Mouse (Mus musculus): ENCODE data around the gene Dpep1. TPM values are rescaled to one million over a fixed set of nuclear protein-coding genes. Genes with fewer than 3 reads are reported as not detected.
"Not testable (repeated sequence)": the region's sequence is repeated elsewhere in the genome, so short reads cannot be mapped to it uniquely, and the experiment has no call there.

Gene Dpep1
- polyA plus RNA-seq, 1 experiment from 2014 or later: 2.3 TPM

DNA sequence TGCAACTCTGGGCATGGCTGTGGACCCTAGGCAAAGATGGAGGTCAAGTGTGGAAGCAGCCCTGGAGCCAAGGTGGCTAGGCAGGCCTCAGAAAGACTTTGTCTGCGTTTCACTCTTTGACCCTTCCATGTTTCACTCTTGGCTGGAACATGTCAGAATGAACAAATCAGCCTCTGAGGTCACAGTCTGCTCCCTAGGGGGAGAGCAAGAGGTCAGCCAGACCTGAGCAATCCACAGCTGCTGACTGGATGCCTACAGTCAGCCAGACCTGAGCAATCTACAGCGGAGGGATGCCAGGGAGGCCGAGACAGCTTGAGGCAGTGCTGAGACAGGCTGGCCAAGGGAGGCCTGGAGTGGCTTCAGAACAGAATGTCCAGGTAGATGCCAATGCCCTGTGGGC lies 4.7 kb upstream of the Dpep1 start:
- no peak overlapping the region for H3K27ac ChIP-seq

DNA sequence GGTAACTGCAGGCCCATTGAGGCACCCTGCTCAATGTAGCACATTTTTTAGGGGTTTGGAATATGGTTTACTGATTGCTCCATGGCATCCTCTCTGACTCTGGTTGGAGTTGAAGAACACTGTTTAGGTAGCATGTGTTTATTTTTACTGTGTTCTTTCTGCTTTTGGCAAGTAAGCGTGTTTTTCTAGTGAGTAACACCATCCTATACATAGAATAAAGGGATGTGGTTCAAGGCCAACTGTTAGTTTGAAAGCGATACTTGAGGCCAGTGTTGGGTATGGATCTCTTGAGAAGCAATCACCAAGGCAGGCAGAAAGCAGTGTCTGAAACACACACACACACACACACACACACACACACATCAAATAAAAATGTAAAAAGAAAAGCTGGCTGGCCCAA lies 2.0 kb downstream of the Dpep1 start:
- no peaks in the 10 kb centered on the region for H3K9me3 ChIP-seq
- no peaks in the 10 kb centered on the region for H3K36me3 ChIP-seq
- H3K4me3 ChIP-seq: no peak overlapping the region
- H3K4me2 ChIP-seq (replicated peaks): no peak overlapping the region
- WGBS: 80% methylated on average over 2 of the region's 2 CpGs
- H3K27me3 ChIP-seq: no peaks in the 10 kb centered on the region
- no peak overlapping the region for H3K27ac ChIP-seq
- H3K4me1 ChIP-seq: peaks cover 24% of the 10 kb centered on the region
- no peak for ATAC-seq (ENCODE audit: insufficient number of reproducible peaks, insufficient read depth, low FRiP score, low TSS enrichment)
- H3K9ac ChIP-seq: no peak overlapping the region

More for the DNA sequence above, 4.7 kb upstream of the Dpep1 start:
- 44% methylated on average over 3 of the region's 3 CpGs for WGBS
- Histone ChIP-seq H3K9ac (no peak overlapping the region), H3K9me3 (peaks cover 17% of the 10 kb centered on the region), H3K4me3 (no peak overlapping the region), H3K27me3 (no peaks in the 10 kb centered on the region), H3K36me3 (no peaks in the 10 kb centered on the region), H3K4me1 (peaks cover 15% of the 10 kb centered on the region), H3K4me2 (replicated peaks) (no peak overlapping the region)
- ATAC-seq (ENCODE audit: insufficient number of reproducible peaks, insufficient read depth, low FRiP score, low TSS enrichment): no peak

DNA sequence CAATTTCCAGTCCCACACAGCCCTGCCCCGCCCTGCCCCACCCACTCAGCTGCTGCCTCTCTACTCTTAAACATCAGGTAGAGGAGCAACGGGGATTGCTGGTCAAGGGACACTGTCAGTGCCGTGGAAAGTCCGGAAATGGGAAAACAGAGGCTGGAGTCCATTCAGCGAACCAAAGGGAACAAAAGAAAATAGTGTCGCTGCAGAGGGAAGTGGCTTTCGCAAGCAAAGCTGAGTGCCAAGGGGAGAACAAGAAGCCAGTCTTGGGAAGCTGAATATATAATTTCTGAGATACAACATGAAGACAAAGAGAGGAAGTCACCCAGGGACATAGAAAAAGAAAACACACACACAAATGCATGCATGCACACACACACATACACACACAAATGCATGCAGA lies 2.8 kb downstream of the Dpep1 start:
- ATAC-seq (ENCODE audit: insufficient number of reproducible peaks, insufficient read depth, low FRiP score, low TSS enrichment): no peak
- peaks cover 24% of the 10 kb centered on the region for H3K4me1 ChIP-seq
- WGBS: 81% methylated on average over 7 of the region's 7 CpGs
- no peaks in the 10 kb centered on the region for H3K9me3 ChIP-seq
- no peak overlapping the region for H3K4me3 ChIP-seq
- H3K27ac ChIP-seq: no peak overlapping the region
- H3K9ac ChIP-seq: no peak overlapping the region
- no peaks in the 10 kb centered on the region for H3K36me3 ChIP-seq
- H3K4me2 ChIP-seq (replicated peaks): no peak overlapping the region
- H3K27me3 ChIP-seq: no peaks in the 10 kb centered on the region

DNA sequence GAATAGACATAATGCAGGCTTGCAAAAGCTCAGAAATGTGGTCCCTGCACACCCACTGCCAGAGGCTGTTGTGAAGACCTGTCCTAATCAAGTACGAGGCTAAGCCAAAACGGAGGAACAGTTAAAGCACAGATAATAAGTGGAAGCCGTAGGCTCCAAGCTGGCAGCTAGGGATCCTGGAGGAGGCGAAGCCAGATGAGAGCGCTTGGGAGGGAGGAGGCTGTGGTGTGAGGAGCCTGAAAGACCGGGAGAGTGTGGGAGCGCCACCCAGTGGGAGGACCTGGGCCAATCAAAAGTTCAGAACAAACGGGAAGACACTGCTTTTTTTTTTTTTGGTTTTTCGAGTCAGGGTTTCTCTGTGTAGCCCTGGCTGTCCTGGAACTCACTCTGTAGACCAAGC lies 4.6 kb downstream of the Dpep1 start:
- Histone ChIP-seq H3K27me3 (no peaks in the 10 kb centered on the region), H3K4me2 (replicated peaks) (peak overlapping the region; percentile 18; the same call in 1 of the 2 replicates), H3K36me3 (no peaks in the 10 kb centered on the region), H3K9ac (0 out of 2 replicates have a peak overlapping the region, but pooled peaks have one; percentile 2), H3K9me3 (no peaks in the 10 kb centered on the region), H3K4me1 (peaks cover 16% of the 10 kb centered on the region), H3K27ac (no peak overlapping the region), H3K4me3 (no peak overlapping the region)
- ATAC-seq (ENCODE audit: insufficient number of reproducible peaks, insufficient read depth, low FRiP score, low TSS enrichment): no peak; the same call in 1 of the 2 replicates
- 2% methylated on average over 9 of the region's 9 CpGs for WGBS

DNA sequence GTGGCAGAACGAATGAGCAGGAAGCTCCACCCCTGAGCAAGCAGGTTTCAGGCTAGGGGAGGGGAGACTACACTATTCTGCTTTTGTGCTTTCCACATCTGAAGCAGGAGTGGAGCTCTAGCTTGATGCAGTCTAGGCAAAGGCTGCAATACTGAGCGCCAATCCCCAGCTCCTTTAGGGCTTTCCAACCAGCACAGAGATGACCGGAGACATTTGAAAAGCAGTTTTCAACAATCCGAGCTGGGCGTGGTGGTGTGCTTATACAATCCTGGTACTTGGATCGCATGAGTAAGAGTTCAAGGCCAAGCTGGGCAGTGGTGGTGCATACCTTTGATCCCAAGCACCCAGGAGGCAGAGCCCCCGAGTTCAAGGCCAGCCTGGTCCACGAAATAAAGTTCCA lies 5.9 kb downstream of the Dpep1 start:
- Histone ChIP-seq H3K9me3 (no peaks in the 10 kb centered on the region), H3K9ac (no peak overlapping the region), H3K27me3 (no peaks in the 10 kb centered on the region), H3K27ac (no peak overlapping the region), H3K4me2 (replicated peaks) (no peak overlapping the region), H3K4me1 (peaks cover 4% of the 10 kb centered on the region), H3K36me3 (no peaks in the 10 kb centered on the region), H3K4me3 (no peak overlapping the region)
- no peak for ATAC-seq (ENCODE audit: insufficient number of reproducible peaks, insufficient read depth, low FRiP score, low TSS enrichment)
- 54% methylated on average over 8 of the region's 8 CpGs for WGBS

DNA sequence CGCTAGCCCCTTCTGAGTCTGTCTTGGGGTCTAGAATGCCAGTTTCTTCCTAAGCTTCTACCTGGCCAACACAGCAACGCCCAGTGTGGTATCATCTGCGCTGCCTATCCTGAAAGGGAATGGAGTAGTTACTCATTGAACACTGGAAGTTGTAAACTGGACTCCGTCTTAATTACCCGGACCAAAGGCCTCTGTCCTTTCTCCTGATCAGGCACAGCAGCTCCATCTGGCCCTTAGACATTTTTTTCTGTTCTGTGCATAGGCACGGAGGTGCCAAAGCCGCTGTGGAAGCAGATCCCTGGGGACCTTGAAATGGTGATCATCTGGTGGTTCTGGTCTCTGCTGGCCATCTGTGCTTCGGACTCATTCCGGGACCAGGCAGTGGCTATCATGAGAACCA lies 7.7 kb downstream of the Dpep1 start:
- H3K27ac ChIP-seq: no peak overlapping the region
- H3K27me3 ChIP-seq: no peaks in the 10 kb centered on the region
- 84% methylated on average over 9 of the region's 9 CpGs for WGBS
- no peaks in the 10 kb centered on the region for H3K9me3 ChIP-seq
- no peaks in the 10 kb centered on the region for H3K4me1 ChIP-seq
- H3K36me3 ChIP-seq: no peaks in the 10 kb centered on the region
- no peak overlapping the region for H3K4me2 ChIP-seq (replicated peaks)
- no peak overlapping the region for H3K4me3 ChIP-seq
- ATAC-seq (ENCODE audit: insufficient number of reproducible peaks, insufficient read depth, low FRiP score, low TSS enrichment): no peak
- no peak overlapping the region for H3K9ac ChIP-seq

DNA sequence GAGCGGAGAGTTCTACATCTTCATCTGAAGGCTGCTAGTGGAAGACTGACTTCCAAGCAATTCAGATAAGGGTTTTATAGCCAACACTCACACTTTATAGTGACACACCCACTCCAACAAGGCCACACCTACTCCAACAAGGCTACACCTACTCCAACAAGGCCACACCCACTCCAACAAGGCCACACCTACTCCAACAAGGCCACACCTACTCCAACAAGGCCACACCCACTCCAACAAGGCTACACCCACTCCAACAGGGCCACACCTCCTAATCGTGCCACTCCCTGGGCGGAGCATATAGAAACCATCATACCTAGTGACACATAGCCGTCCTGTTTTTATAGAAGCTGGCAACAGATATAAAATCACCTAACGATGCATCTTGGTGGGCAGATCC lies 11.0 kb downstream of the Dpep1 start:
- WGBS: 70% methylated on average over 5 of the region's 5 CpGs
- not testable (repeated sequence) for H3K9me3 ChIP-seq; H3K4me3 ChIP-seq; H3K4me1 ChIP-seq; H3K27me3 ChIP-seq; H3K27ac ChIP-seq; ATAC-seq (ENCODE audit: insufficient number of reproducible peaks, insufficient read depth, low FRiP score, low TSS enrichment); H3K9ac ChIP-seq; H3K4me2 ChIP-seq (replicated peaks); H3K36me3 ChIP-seq

DNA sequence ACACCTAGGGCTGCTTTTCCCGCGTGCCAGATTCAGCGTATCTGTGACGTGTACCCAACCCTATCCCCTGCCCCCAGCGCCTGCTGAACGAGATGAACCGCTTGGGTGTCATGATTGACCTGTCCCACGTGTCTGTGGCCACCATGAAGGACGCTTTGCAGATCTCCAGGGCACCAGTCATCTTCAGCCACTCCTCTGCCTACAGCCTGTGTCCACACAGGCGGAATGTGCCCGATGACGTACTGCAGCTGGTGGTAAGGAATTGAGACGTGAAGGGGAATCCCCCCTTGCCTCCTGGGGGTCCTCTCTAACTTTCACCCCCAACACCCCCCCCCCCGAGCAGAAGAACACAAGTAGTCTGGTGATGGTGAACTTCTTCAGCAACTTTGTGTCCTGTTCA lies 13.8 kb downstream of the Dpep1 start:
- Histone ChIP-seq H3K27me3 (no peaks in the 10 kb centered on the region), H3K4me3 (no peak overlapping the region), H3K36me3 (peaks cover 5% of the 10 kb centered on the region; the same call in 1 of the 2 replicates), H3K9ac (no peak overlapping the region), H3K9me3 (no peaks in the 10 kb centered on the region), H3K4me2 (replicated peaks) (no peak overlapping the region), H3K27ac (no peak overlapping the region), H3K4me1 (no peaks in the 10 kb centered on the region)
- 71% methylated on average over 14 of the region's 14 CpGs for WGBS
- ATAC-seq (ENCODE audit: insufficient number of reproducible peaks, insufficient read depth, low FRiP score, low TSS enrichment): no peak

DNA sequence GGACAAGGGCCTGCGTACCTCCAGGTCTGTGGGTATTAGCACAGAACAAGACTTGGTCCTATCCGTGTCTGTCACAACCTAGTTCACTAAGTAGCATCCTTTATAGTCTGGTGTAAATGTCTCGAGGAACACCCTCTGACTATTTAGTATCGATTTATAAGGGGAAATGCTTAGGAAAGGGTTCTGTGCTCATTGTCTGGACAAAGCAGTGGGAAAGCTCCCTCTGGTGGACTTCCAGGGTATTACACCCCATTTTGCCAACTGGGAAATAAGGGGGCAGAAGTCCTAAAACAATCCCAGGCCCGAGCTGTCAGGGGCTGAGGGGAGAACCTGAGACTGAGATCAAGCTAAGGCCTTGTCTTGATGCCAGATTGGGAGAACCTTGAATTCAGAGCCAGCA lies 16.2 kb downstream of the Dpep1 start:
- no peak for ATAC-seq (ENCODE audit: insufficient number of reproducible peaks, insufficient read depth, low FRiP score, low TSS enrichment)
- no peaks in the 10 kb centered on the region for H3K9me3 ChIP-seq
- peaks cover 24% of the 10 kb centered on the region for H3K36me3 ChIP-seq
- H3K27ac ChIP-seq: no peak overlapping the region
- H3K9ac ChIP-seq: no peak overlapping the region
- no peaks in the 10 kb centered on the region for H3K27me3 ChIP-seq
- no peak overlapping the region for H3K4me2 ChIP-seq (replicated peaks)
- WGBS: 32% methylated on average over 5 of the region's 5 CpGs
- no peak overlapping the region for H3K4me3 ChIP-seq
- no peaks in the 10 kb centered on the region for H3K4me1 ChIP-seq

DNA sequence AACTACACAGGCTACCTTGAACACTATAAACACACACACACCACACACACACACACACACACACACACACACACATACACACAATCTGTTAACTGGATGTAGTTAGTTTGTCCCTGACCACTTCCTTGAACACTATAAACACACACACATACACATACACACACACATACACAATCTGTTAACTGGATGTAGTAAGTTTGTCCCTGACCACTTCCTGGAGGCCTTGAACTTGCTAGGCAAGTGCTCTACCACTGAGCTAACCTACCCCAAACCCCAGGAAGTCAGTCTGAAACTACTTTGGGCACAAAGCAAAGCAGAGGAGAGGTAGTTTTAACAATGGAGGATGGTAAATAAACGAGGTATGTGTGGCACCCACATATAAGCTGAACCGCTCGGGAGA lies 17.5 kb downstream of the Dpep1 start:
- H3K4me2 ChIP-seq (replicated peaks): no peak overlapping the region
- H3K27ac ChIP-seq: no peak overlapping the region
- no peaks in the 10 kb centered on the region for H3K9me3 ChIP-seq
- H3K36me3 ChIP-seq: peaks cover 37% of the 10 kb centered on the region
- H3K4me3 ChIP-seq: no peak overlapping the region
- WGBS: 82% methylated on average over 3 of the region's 3 CpGs
- no peaks in the 10 kb centered on the region for H3K27me3 ChIP-seq
- H3K9ac ChIP-seq: no peak overlapping the region
- no peaks in the 10 kb centered on the region for H3K4me1 ChIP-seq
- no peak for ATAC-seq (ENCODE audit: insufficient number of reproducible peaks, insufficient read depth, low FRiP score, low TSS enrichment)

DNA sequence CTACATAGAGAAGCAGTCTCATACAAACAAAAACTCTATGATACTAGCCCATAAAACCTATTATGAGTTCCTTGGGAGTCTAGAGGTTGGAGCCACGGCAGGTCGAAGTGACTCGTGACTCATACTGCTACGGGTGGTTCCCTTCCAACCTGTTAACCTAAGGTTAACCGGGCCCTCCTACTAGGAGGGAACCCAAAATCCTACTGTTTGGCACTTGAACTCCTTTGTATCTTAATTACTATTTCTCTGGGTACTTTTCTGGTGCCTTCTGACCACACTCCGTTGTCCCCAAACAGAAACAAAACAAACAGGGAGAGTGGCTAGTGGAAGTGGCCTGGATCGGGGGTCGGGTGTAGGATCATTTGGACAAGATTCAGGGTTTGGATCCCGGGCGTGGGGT lies 25.8 kb downstream of the Dpep1 start:
- Histone ChIP-seq H3K9ac (peak overlapping the region; percentile 92), H3K9me3 (no peaks in the 10 kb centered on the region), H3K4me2 (replicated peaks) (peak overlapping the region; percentile 94), H3K27ac (no peak overlapping the region), H3K27me3 (no peaks in the 10 kb centered on the region), H3K36me3 (peaks cover 30% of the 10 kb centered on the region), H3K4me1 (peaks cover 19% of the 10 kb centered on the region), H3K4me3 (peak overlapping the region; percentile 97)
- WGBS: 49% methylated on average over 10 of the region's 10 CpGs
- no peak for ATAC-seq (ENCODE audit: insufficient number of reproducible peaks, insufficient read depth, low FRiP score, low TSS enrichment)

DNA sequence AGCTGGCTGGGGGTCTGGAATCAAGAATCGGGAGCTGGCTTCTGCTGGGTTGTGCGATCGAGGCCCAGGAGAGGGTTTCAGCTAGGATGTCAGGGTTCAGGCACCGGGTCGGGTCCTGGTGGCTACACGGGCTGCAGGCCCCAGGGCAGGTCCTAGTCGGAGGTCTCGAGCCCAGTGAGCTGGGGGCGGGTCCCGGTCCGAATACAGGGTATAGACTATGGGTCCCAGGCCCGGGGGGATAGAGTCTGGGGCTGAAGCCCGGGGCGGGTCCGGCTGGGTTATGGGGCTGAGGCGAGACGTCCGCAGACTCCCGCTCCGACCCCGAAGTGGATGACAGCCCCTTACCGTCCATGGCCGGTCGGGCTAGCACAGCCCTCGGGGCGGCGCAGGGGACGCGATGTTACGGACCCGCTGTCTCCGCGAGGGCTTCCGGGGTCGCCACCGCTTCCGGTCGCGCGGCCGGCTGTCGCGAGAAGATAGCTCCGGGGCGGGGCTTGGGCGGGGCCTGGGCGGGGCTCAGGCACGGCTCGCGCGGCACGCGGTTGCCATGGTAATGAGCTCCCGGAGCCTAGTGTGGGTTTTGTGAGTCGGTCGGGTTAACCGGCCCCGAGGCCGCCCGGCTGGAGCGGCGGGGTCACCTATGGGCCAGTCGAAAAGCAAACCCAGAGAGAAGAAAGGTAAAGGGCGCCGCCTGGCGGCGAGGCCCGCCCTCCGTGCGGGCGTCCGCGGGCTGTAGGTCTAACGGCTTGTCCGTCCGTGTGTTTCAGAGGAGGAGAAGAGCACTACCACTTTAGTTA lies 26.5 kb downstream of the Dpep1 start, which contains the start of the genes Chmp1a and Spata33:
TSS of gene Chmp1a (minus strand) at position 443 of the 797 bp plus-strand sequence.
TSS of gene Spata33 (plus strand) at position 512 of the 797 bp plus-strand sequence.
- Histone ChIP-seq H3K9me3 (no peaks in the 10 kb centered on the region), H3K36me3 (peaks cover 24% of the 10 kb centered on the region), H3K9ac (peak within 1 kb of the TSS; percentile 92), H3K4me1 (peaks cover 19% of the 10 kb centered on the region), H3K27me3 (no peaks in the 10 kb centered on the region), H3K4me2 (replicated peaks) (peak within 1 kb of the TSS; percentile 94), H3K4me3 (peak within 1 kb of the TSS; percentile 97), H3K27ac (peak within 1 kb of the TSS; percentile 57)
- under 1% methylated on average over 76 of the region's 76 CpGs for WGBS
- peak; percentile 90 for ATAC-seq (ENCODE audit: insufficient number of reproducible peaks, insufficient read depth, low FRiP score, low TSS enrichment)
